Mouse (Mus musculus): ENCODE measurements around the gene Olfr1410. TPM values are rescaled to one million over a fixed set of nuclear protein-coding genes. Genes with fewer than 3 reads are reported as not detected.

The Olfr1410 gene
- not detected for polyA plus RNA-seq (2017; shearing (Covaris generic))

GRCm38 (mm10) chr1:92605482-92605881, at the start of gene Olfr1410:
Olfr1410 (plus strand) TSS chr1:92605782.

GRCm38 (mm10) chr1:92571022-92571421, 34.6 kb upstream of the Olfr1410 start, which contains the start of gene Olfr1413:
Olfr1413 (plus strand) TSS chr1:92571322.

GRCm38 (mm10) chr1:92585479-92585878, 20.1 kb upstream of the Olfr1410 start, which contains the start of gene Olfr1412:
Olfr1412 (plus strand) TSS chr1:92585779.

GRCm38 (mm10) chr1:92594111-92594510, 11.5 kb upstream of the Olfr1410 start, which contains the start of gene Olfr1411:
Olfr1411 (plus strand) TSS chr1:92594411.

GRCm38 (mm10) chr1:92617488-92617887, 11.9 kb downstream of the Olfr1410 start, which contains the start of gene Olfr12:
Olfr12 (plus strand) TSS chr1:92617788.

GRCm38 (mm10) chr1:92641514-92642272, 36.1 kb downstream of the Olfr1410 start, which contains the start of gene Cops9:
Cops9 (minus strand) TSS chr1:92641985.

GRCm38 (mm10) chr1:92648673-92649072, 43.1 kb downstream of the Olfr1410 start, which contains the start of gene Otos:
Otos (minus strand) TSS chr1:92648841.

Other genes with a start within 250 kb of the Olfr1410 start
- gene Ndufa10, start 131.9 kb upstream of the Olfr1410 start, polyA plus RNA-seq (2017; shearing (Covaris generic)), result 155 TPM
- gene Olfr1416, start 120.7 kb upstream of the Olfr1410 start, polyA plus RNA-seq (2017; shearing (Covaris generic)), result not detected
- gene Olfr1415, start 109.7 kb upstream of the Olfr1410 start, polyA plus RNA-seq (2017; shearing (Covaris generic)), result not detected
- not detected for gene Olfr1414, start 87.1 kb upstream of the Olfr1410 start, polyA plus RNA-seq (2017; shearing (Covaris generic))
- gene Olfr1413, start 34.5 kb upstream of the Olfr1410 start, polyA plus RNA-seq (2017; shearing (Covaris generic)), result not detected
- not detected for gene Olfr1412, start 20.0 kb upstream of the Olfr1410 start, polyA plus RNA-seq (2017; shearing (Covaris generic))
- gene Olfr1411, start 11.4 kb upstream of the Olfr1410 start, polyA plus RNA-seq (2017; shearing (Covaris generic)), result not detected
- 0.50 TPM for gene Olfr12, start 12.0 kb downstream of the Olfr1410 start, polyA plus RNA-seq (2017; shearing (Covaris generic))
- gene Cops9, start 36.2 kb downstream of the Olfr1410 start, polyA plus RNA-seq (2017; shearing (Covaris generic)), result 142 TPM
- gene Otos, start 43.1 kb downstream of the Olfr1410 start, polyA plus RNA-seq (2017; shearing (Covaris generic)), result 0.99 TPM
- 24.4 TPM for gene Gpc1, start 225.9 kb downstream of the Olfr1410 start, polyA plus RNA-seq (2017; shearing (Covaris generic))

Measured in effector memory CD4-positive, alpha-beta T cell, adult 7 months (primary cell).